Mouse (Mus musculus) olfactory bulb, adult 2 months (tissue): ENCODE data around the gene Gm45234.

ENCODE experiments used
- CTCF ChIP-seq: fragments of 200-500 bp; IDR thresholded peaks from 2 replicates; pipeline ENCODE4 v1.5.1; 2012; ENCODE audit warnings: low read depth, mild to moderate bottlenecking, low read length, moderate library complexity; ENCODE audit not compliant: insufficient read depth
- POLR2A ChIP-seq: fragments of 200-500 bp; IDR thresholded peaks from 2 replicates; pipeline ENCODE4 v1.6.1; 2012; ENCODE audit warnings: mild to moderate bottlenecking, low read depth, low read length, moderate library complexity; ENCODE audit not compliant: insufficient read depth

DNA sequence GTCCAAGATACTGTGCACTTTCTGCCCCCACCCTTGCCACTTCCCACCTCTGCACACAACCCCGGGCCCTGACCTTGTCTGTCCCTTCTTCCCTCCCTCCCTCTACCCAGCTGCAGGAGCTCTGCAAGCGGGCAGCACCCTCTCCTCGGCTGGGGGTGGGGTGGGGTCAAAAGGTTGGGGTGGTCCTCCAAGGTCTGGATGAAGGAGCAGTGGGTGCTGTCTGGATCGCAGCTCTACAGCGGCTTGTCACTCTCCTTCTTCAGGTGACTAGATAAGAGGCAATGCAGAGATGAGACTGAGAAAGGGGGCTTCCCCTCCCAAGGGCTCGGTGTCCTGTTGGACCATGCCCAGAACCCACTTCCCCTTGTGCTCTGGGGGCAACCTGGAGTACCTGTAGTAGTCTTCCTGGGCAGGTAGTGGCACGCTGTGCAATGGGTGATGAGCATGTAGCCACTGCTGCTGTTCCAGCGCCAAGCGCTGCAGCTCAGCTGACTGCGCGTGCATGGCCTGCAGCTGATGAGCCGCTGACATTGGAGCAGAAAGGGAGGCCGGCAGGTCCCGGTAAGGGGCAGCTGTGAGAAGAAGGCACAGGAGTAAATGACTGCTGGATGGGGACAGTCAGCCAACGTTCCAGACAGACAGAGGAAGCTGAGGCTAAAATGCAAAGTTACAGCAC is 12.8 kb downstream of the Gm45234 start:
- no peak for TF ChIP-seq CTCF
- no peak for TF ChIP-seq POLR2A
